Mouse (Mus musculus): Measurements from ENCODE around the gene Trf.
A peak's percentile ranks its signal among the peaks of the same experiment; 100 is the strongest.

Gene Trf

GRCm38 (mm10) chr9:103230151-103230951 is at the start of gene Trf, which contains the start of gene Gm20425:
Gene Trf, minus strand, starts transcription at chr9:103230444.
Gene Gm20425, minus strand, starts transcription at chr9:103230307.
- peak; percentile 31; the same call in 1 of the 2 replicates for ATAC-seq (ENCODE audit: insufficient number of reproducible peaks, low FRiP score, low TSS enrichment)

- no peak for ATAC-seq (ENCODE audit: insufficient number of reproducible peaks, low FRiP score, low TSS enrichment)
Measured at GRCm38 (mm10) chr9:103276876-103277275, 46.6 kb upstream of the Trf start.

GRCm38 (mm10) chr9:103275676-103276075 is 45.4 kb upstream of the Trf start:
- no peak for ATAC-seq (ENCODE audit: insufficient number of reproducible peaks, low FRiP score, low TSS enrichment)

GRCm38 (mm10) chr9:103274819-103275218 is 44.6 kb upstream of the Trf start:
- no peak for ATAC-seq (ENCODE audit: insufficient number of reproducible peaks, low FRiP score, low TSS enrichment)

- no peak for ATAC-seq (ENCODE audit: insufficient number of reproducible peaks, low FRiP score, low TSS enrichment)
Measured at GRCm38 (mm10) chr9:103271104-103271503, 40.9 kb upstream of the Trf start.

- ATAC-seq (ENCODE audit: insufficient number of reproducible peaks, low FRiP score, low TSS enrichment) = no peak
Measured at GRCm38 (mm10) chr9:103265778-103266177, 35.5 kb upstream of the Trf start.

GRCm38 (mm10) chr9:103252906-103253305 is 22.7 kb upstream of the Trf start:
- no peak for ATAC-seq (ENCODE audit: insufficient number of reproducible peaks, low FRiP score, low TSS enrichment)

GRCm38 (mm10) chr9:103248618-103249017 is 18.4 kb upstream of the Trf start:
- ATAC-seq (ENCODE audit: insufficient number of reproducible peaks, low FRiP score, low TSS enrichment) = no peak

GRCm38 (mm10) chr9:103246526-103247168 is 16.4 kb upstream of the Trf start:
- no peak for ATAC-seq (ENCODE audit: insufficient number of reproducible peaks, low FRiP score, low TSS enrichment)

- ATAC-seq (ENCODE audit: insufficient number of reproducible peaks, low FRiP score, low TSS enrichment) = no peak
Measured at GRCm38 (mm10) chr9:103243640-103244039, 13.4 kb upstream of the Trf start.

GRCm38 (mm10) chr9:103241206-103241605 is 11.0 kb upstream of the Trf start:
- no peak for ATAC-seq (ENCODE audit: insufficient number of reproducible peaks, low FRiP score, low TSS enrichment)

- ATAC-seq (ENCODE audit: insufficient number of reproducible peaks, low FRiP score, low TSS enrichment) = no peak
Measured at GRCm38 (mm10) chr9:103239471-103239870, 9.2 kb upstream of the Trf start.

- no peak for ATAC-seq (ENCODE audit: insufficient number of reproducible peaks, low FRiP score, low TSS enrichment)
Measured at GRCm38 (mm10) chr9:103234565-103235165, 4.4 kb upstream of the Trf start.

- ATAC-seq (ENCODE audit: insufficient number of reproducible peaks, low FRiP score, low TSS enrichment) = no peak
Measured at GRCm38 (mm10) chr9:103234059-103234458, 3.8 kb upstream of the Trf start.

GRCm38 (mm10) chr9:103233006-103233395 is 2.8 kb upstream of the Trf start:
- ATAC-seq (ENCODE audit: insufficient number of reproducible peaks, low FRiP score, low TSS enrichment) = no peak

- ATAC-seq (ENCODE audit: insufficient number of reproducible peaks, low FRiP score, low TSS enrichment) = no peak
Measured at GRCm38 (mm10) chr9:103232232-103233005, 2.2 kb upstream of the Trf start.

- no peak for ATAC-seq (ENCODE audit: insufficient number of reproducible peaks, low FRiP score, low TSS enrichment)
Measured at GRCm38 (mm10) chr9:103229037-103229867, 992 bp downstream of the Trf start.

- no peak for ATAC-seq (ENCODE audit: insufficient number of reproducible peaks, low FRiP score, low TSS enrichment)
Measured at GRCm38 (mm10) chr9:103228370-103229003, 1.8 kb downstream of the Trf start.

- ATAC-seq (ENCODE audit: insufficient number of reproducible peaks, low FRiP score, low TSS enrichment) = no peak
Measured at GRCm38 (mm10) chr9:103227760-103228159, 2.5 kb downstream of the Trf start.

All from cerebellum, adult (tissue).